Mouse (Mus musculus) limb, embryonic 14.5 days (tissue): ENCODE measurements around the gene Tnfrsf19. TPM values are rescaled to one million over a fixed set of nuclear protein-coding genes. Genes with fewer than 3 reads are reported as not detected.
A peak's percentile ranks its signal among the peaks of the same experiment; 100 is the strongest.

Experiments
- ATAC-seq: fragments of 200-750 bp; cut with Nextera tagmentation; 2 replicates; pipeline ENCODE4 v1.8.0; 2017; ENCODE audit warnings: low read depth, moderate number of reproducible peaks, moderate TSS enrichment; ENCODE audit not compliant: low FRiP score
- DNase-seq: peaks from one replicate; pipeline ENCODE4 v3.0.0-alpha.2; 2015; ENCODE audit warnings: low spot score
- H3K27ac ChIP-seq: fragments of 300-500 bp; sonication (generic); replicated peaks from 2 replicates; pipeline ENCODE4 v1.5.1; 2014; ENCODE audit warnings: low read depth, mild to moderate bottlenecking, low read length, moderate library complexity, mixed read lengths
- H3K27me3 ChIP-seq: fragments of 300-500 bp; sonication (generic); 2 replicates; pipeline ENCODE4 v1.6.1; 2014; ENCODE audit warnings: low read length, mixed read lengths; ENCODE audit not compliant: control insufficient read depth, insufficient read depth
- H3K36me3 ChIP-seq: fragments of 300-500 bp; sonication (generic); 2 replicates; pipeline ENCODE4 v1.6.1; 2014; ENCODE audit warnings: mild to moderate bottlenecking, low read length, moderate library complexity, mixed read lengths; ENCODE audit not compliant: control insufficient read depth, insufficient read depth
- H3K4me1 ChIP-seq: fragments of 300-500 bp; sonication (generic); 2 replicates; pipeline ENCODE4 v1.6.1; 2014; ENCODE audit warnings: antibody characterized with exemption, low read length, mixed read lengths; ENCODE audit not compliant: control insufficient read depth, insufficient read depth
- H3K4me2 ChIP-seq: fragments of 300-500 bp; sonication (generic); replicated peaks from 2 replicates; pipeline ENCODE4 v1.6.1; 2014; ENCODE audit warnings: low read depth, mild to moderate bottlenecking, low read length, moderate library complexity; ENCODE audit not compliant: severe bottlenecking
- H3K4me3 ChIP-seq: fragments of 300-500 bp; sonication (generic); replicated peaks from 2 replicates; pipeline ENCODE4 v1.5.1; 2014; ENCODE audit warnings: low read length
- H3K9ac ChIP-seq: fragments of 300-500 bp; sonication (generic); 2 replicates; pipeline ENCODE4 v1.6.1; 2014; ENCODE audit warnings: mild to moderate bottlenecking, low read depth, low read length, moderate library complexity; ENCODE audit not compliant: severe bottlenecking
- H3K9me3 ChIP-seq: fragments of 300-500 bp; sonication (generic); 2 replicates; pipeline ENCODE4 v1.6.1; 2016; ENCODE audit warnings: low read length; ENCODE audit not compliant: control insufficient read depth
- POLR2A ChIP-seq: fragments of 200-500 bp; IDR thresholded peaks from 2 replicates; pipeline ENCODE4 v1.8.0; 2012; ENCODE audit warnings: inconsistent platforms, mild to moderate bottlenecking, moderate library complexity, borderline replicate concordance; ENCODE audit not compliant: insufficient read depth, insufficient read length; ENCODE audit errors: extremely low read depth
- WGBS: fragments of 180-500 bp; shearing (Covaris S2); extraction: QIAGEN DNeasy Blood & Tissue Kit; methylation state at CpG from one replicate; pipeline ENCODE4 v1.1.7; 2014; 5-methylcytosine and 5-hydroxymethylcytosine counted together
- polyA plus RNA-seq, 2 experiments: library from polyadenylated mRNA; depleted of rRNA in 1 of 2; stranded (reverse) in 1 of 2; unstranded in 1 of 2; fragments of >200 nt; fragmentation: Nextera tagmentation in 1 of 2; extraction: Ambion mirVana in 1 of 2; gene quantifications; 2 replicates each; pipeline versions ENCODE4 v1.2.1 to v1.2.3; 2012 to 2014

Gene Tnfrsf19
- polyA plus RNA-seq, 2 experiments = 38.6 to 78.7 TPM

DNA sequence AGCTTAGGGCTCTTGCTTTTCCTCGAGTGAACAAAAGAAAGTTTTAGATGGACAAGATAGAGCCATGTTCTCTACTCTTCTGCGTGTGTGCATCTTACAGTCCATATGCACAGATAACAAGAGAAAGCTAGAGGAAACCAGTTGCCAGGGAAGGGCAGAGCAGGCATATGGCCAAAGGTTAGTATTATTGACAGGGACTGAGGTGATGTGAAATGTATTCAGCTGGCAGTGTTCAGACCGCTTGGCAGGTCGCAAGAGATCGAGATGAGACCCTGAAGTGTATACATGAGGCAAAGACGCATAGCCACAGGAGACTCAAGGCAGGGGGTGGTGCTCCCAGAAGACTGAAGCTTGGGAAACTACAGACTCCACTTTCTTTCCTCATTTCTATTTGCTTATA, 62.0 kb downstream of the Tnfrsf19 start:
- H3K4me1 ChIP-seq = peaks cover 14% of the 10 kb centered on the region
- TF ChIP-seq POLR2A = no peak
- no peaks in the 10 kb centered on the region for H3K9me3 ChIP-seq
- 56% methylated on average over 6 of the region's 6 CpGs for WGBS
- ATAC-seq = no peak
- no peaks in the 10 kb centered on the region for H3K27me3 ChIP-seq
- no peak overlapping the region for H3K4me3 ChIP-seq
- no peaks in the 10 kb centered on the region for H3K36me3 ChIP-seq
- no peak overlapping the region for H3K4me2 ChIP-seq
- H3K9ac ChIP-seq = no peak overlapping the region
- DNase-seq = no peak
- no peak overlapping the region for H3K27ac ChIP-seq

- Histone ChIP-seq H3K27me3 (no peaks in the 10 kb centered on the region), H3K36me3 (no peaks in the 10 kb centered on the region), H3K4me3 (no peak overlapping the region), H3K9ac (no peak overlapping the region), H3K9me3 (no peaks in the 10 kb centered on the region), H3K4me1 (peaks cover 24% of the 10 kb centered on the region), H3K27ac (no peak overlapping the region), H3K4me2 (no peak overlapping the region)
- no peak for DNase-seq
- ATAC-seq = no peak
- TF ChIP-seq POLR2A = no peak
Measured at GRCm38 (mm10) chr14:60982126-60982525, 64.2 kb downstream of the Tnfrsf19 start.

- Histone ChIP-seq H3K9ac (no peak overlapping the region), H3K9me3 (no peaks in the 10 kb centered on the region), H3K27me3 (no peaks in the 10 kb centered on the region), H3K27ac (no peak overlapping the region), H3K4me3 (no peak overlapping the region), H3K4me2 (no peak overlapping the region), H3K4me1 (peaks cover 22% of the 10 kb centered on the region), H3K36me3 (no peaks in the 10 kb centered on the region)
- DNase-seq = peak; percentile 40
- TF ChIP-seq POLR2A = no peak
- no peak for ATAC-seq
- 95% methylated on average over 5 of the region's 5 CpGs for WGBS
Measured at GRCm38 (mm10) chr14:60980244-60980887, 65.9 kb downstream of the Tnfrsf19 start.

DNA sequence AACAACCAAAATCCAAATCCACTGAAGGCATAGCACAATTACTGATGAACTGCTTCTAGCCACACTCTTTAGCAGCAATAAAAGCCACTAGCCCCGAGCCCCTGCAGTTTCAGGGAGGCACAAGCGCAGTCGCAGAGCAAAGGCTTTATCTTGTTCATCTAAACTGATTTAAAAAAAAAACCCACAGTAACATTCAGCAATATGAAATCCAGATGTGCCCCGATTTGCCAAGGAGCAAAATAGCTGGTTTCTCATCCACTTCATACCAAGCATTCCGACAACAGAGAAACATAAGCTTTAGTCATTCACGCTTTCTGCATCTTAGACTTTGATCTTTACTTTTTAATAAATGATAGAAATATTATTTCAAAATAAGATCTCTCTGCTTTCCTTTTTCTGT, 68.2 kb downstream of the Tnfrsf19 start:
- ATAC-seq (no peak), DNase-seq (peak; percentile 67)
- H3K36me3 ChIP-seq = 0 out of 2 replicates have a peak, but pooled peaks cover 3% of the 10 kb centered on the region
- H3K4me1 ChIP-seq = peaks cover 9% of the 10 kb centered on the region
- no peak overlapping the region for H3K4me3 ChIP-seq
- TF ChIP-seq POLR2A = no peak
- H3K4me2 ChIP-seq = no peak overlapping the region
- H3K27ac ChIP-seq = 0 out of 2 replicates have a peak overlapping the region, but pooled peaks have one; percentile 43
- no peaks in the 10 kb centered on the region for H3K9me3 ChIP-seq
- H3K27me3 ChIP-seq = no peaks in the 10 kb centered on the region
- 13% methylated on average over 6 of the region's 6 CpGs for WGBS
- no peak overlapping the region for H3K9ac ChIP-seq

- H3K4me1 ChIP-seq = peaks cover 9% of the 10 kb centered on the region
- 0 out of 2 replicates have a peak, but pooled peaks cover 3% of the 10 kb centered on the region for H3K36me3 ChIP-seq
- no peak overlapping the region for H3K9ac ChIP-seq
- DNase-seq (no peak), ATAC-seq (no peak)
- no peak overlapping the region for H3K4me3 ChIP-seq
- no peak overlapping the region for H3K4me2 ChIP-seq
- TF ChIP-seq POLR2A = no peak
- no peaks in the 10 kb centered on the region for H3K27me3 ChIP-seq
- H3K9me3 ChIP-seq = no peaks in the 10 kb centered on the region
- WGBS = 81% methylated on average over 3 of the region's 3 CpGs
- H3K27ac ChIP-seq = no peak overlapping the region
Measured at GRCm38 (mm10) chr14:60976231-60976630, 70.1 kb downstream of the Tnfrsf19 start.

GRCm38 (mm10) chr14:60975736-60976135, 70.6 kb downstream of the Tnfrsf19 start:
- no peak for TF ChIP-seq POLR2A

More at GRCm38 (mm10) chr14:60975736-60976135, 70.6 kb downstream of the Tnfrsf19 start:
- 0 out of 2 replicates have a peak, but pooled peaks cover 3% of the 10 kb centered on the region for H3K36me3 ChIP-seq
- ATAC-seq (no peak), DNase-seq (no peak)
- peaks cover 9% of the 10 kb centered on the region for H3K4me1 ChIP-seq
- 79% methylated on average over 3 of the region's 3 CpGs for WGBS
- no peak overlapping the region for H3K9ac ChIP-seq
- H3K4me3 ChIP-seq = no peak overlapping the region
- H3K27ac ChIP-seq = no peak overlapping the region
- no peak overlapping the region for H3K4me2 ChIP-seq
- H3K27me3 ChIP-seq = no peaks in the 10 kb centered on the region
- H3K9me3 ChIP-seq = no peaks in the 10 kb centered on the region
